Mouse (Mus musculus) embryo, embryonic 9.5 days (tissue): Measurements from ENCODE around the gene Srrm2.
A peak's percentile ranks its signal among the peaks of the same experiment; 100 is the strongest.
"Not testable (repeated sequence)": the region's sequence is repeated elsewhere in the genome, so short reads cannot be mapped to it uniquely, and the experiment has no call there.

Experiments
- DNase-seq: peaks from one replicate; pipeline ENCODE4 v3.0.0-alpha.2; 2017; ENCODE audit errors: extremely low spot score

Srrm2 gene

GRCm38 (mm10) chr17:23770493-23770892 lies 19.8 kb upstream of the Srrm2 start:
- DNase-seq = no peak

GRCm38 (mm10) chr17:23770896-23771283 lies 19.4 kb upstream of the Srrm2 start:
- DNase-seq = no peak

DNA sequence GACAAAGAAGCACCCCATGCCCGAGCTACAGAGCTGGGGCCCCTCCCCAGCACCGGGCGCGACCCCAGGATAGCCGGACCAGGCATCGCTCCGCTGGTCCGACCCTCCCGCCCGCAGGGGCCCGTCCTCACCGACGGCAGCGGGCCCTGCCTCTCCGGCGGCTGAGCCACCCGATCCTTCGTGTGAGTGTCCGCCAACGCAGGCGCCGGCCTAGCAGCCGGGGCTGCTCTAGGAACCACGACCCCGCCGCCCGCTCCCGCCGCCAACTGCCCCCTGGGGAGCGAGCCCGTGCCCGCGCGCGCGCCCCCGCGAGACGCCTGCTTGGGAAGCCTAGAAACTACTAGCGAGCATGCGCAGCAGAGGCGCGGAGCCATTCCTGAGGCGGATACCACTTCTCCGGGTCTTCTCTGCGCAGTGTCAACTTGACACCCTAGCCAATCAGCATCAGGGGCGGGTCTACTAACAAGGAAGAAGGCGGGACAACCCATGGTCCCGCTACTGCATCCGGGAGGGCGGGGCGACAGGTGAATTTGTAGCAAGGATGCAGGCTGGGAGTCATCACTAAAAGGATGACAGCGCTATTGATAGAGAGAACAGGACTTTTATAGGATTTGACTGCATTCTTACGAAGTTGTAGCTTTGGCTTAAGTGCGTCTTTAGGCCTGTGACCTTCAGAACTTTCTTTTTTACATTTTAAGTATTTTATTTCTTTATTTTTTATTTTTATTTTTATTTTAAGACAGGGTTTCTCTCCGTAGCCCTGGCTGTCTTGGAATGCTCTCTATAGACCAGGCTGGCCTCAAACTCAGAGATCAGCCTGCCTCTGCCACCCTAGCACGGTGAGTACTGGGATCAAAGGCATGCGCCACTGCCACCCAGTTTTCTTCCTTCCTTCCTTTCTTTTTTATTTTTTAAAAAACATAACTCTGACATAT lies 18.8 kb upstream of the Srrm2 start, which contains the start of gene Flywch1:
Gene Flywch1 (minus strand): TSS at position 319 of the 935 bp plus-strand sequence.
- peak; percentile 99 for DNase-seq

DNA sequence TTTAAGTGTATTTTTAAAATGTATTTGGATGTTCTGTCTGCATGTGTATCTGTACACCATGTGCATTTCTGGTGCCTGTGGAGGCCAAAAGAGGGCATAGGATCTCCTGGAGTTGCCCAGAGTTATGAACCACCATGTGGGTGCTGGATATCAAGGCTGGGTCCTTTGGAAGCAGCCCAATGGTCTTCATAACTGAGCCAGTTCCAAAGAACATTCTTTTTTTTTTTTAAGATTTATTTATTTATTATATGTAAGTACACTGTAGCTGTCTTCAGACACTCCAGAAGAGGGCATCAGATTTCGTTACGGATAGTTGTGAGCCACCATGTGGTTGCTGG lies 18.1 kb upstream of the Srrm2 start:
- DNase-seq = not testable (repeated sequence)

DNA sequence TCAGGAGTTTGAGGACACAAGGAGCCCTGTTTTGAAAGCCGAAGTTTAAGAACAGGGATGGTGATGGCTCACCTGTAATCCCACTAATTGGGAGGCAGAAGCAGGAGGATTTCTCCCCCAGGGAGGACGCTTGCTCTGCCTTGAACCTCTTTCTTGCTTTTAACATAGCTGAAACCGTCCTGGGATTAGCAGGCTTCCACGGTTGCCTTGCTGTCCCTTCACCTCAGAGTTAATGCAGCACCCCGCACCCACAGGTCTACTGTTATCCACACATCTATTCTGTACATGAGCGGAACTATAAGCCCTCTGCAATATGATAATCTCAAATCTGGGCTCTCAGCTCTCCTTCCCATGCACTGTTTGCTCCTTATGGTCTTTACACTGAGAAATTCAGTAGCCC lies 16.7 kb upstream of the Srrm2 start:
- no peak for DNase-seq

- DNase-seq = peak; percentile 79
Observed at GRCm38 (mm10) chr17:23774090-23774489, 16.2 kb upstream of the Srrm2 start.

- no peak for DNase-seq
Observed at GRCm38 (mm10) chr17:23776216-23776615, 14.1 kb upstream of the Srrm2 start.

DNA sequence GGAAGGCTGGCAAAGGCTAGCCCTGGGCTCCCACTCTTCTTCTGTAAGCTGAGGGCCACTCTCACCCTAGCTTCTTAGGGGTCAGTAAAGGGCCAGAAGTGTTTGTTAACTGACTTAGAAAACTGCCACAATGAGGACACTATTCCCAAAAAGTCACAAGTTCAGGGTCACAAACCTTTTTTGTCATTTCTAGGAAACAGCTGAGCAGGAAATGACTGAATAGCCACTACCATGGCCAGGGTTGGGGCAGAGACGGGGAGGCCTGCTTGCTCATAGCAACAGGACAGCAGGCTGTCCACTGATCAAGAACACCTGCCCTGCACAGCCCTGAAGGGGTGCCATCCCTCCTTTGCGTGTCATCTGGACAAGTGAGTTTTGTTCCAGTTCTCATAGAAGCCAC lies 13.2 kb upstream of the Srrm2 start:
- no peak for DNase-seq

DNA sequence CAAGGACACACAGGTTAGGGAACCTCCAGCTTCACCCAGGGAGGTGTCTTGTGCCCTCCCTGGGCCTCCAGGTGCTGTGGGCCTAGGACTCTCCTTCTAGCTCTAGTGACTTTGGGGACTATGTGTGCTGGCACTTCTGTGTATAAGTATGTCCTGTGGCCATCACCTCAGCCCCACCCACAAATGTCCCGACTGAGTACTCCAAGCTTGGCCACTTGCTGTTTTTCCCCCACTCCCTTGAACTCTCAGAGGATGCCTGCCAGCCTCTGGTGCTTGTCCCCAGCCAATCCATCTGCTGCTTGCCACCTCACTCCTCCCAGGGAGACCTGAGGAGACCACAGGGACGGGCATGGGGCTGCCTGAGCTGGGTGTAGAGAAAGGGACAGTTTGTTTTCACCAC lies 11.9 kb upstream of the Srrm2 start:
- DNase-seq = no peak

DNA sequence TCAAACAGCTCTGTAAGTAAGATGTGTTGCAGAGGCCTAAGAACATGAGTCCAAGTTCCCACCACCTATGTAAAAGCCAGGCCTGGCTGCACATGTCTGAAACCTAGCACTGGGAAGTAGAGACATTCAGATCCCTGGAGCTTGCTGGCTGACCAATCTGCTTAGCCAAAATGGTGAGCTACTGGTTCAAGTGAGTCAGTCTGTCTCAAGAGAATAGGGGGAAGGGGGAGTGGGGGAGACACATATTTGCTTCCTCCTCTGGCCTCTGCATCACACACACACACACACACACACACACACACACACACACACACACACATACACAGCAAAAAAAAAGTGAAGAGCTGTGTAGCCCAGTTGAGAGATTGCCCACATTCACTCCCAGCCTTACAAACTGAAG lies 7.0 kb upstream of the Srrm2 start:
- DNase-seq = no peak

GRCm38 (mm10) chr17:23785561-23786471 lies 4.5 kb upstream of the Srrm2 start, which contains the start of gene Flywch2:
Flywch2 (minus strand) TSS chr17:23786081.
- DNase-seq = peak; percentile 80

DNA sequence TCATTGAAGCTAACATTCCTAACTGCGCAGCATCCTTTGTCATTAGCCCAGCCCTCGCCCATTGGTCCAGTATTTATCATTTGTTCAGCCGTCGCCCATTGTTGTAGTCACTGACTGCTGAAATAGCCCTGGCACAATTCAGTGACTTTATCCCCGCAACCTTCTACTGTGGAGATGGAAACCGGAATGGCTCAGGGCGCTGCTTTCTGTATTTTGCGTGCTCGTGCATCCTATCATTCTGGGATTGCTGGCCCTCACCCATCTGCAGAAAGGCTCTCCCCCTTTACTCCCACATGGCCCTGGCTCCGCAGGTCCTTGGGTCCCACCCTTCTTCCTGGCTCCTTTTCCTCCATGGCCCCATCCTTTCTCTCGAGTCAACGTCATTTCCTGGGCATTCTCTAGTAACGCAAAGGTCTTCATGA lies 3.8 kb upstream of the Srrm2 start:
- peak; percentile 39 for DNase-seq

- DNase-seq = no peak
Observed at GRCm38 (mm10) chr17:23788973-23789372, 1.4 kb upstream of the Srrm2 start.

DNA sequence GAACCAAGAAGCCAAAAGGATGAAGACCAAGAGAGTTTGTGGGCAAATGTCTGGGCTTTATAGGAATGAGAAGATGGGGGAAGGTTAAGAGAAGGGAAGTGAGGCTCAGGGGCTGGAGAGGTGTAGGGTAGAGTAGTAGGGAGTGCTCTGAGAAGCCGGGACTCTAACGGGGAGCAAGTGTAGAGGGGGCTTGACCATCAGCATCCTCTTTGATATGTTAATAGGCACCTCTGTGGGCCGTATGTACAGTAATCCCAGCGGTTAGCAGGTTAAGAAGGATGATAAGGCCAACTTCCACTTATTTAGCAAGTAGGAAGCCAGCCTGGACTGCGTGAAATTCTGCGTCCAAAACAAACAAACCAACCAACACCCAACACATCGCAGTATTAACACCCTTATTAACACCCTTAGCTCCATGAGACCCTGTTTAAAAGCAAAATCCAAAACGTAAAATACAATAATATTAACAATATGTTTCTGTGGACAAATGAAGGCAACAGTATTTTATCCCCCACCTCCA lies 523 bp upstream of the Srrm2 start:
- no peak for DNase-seq

DNA sequence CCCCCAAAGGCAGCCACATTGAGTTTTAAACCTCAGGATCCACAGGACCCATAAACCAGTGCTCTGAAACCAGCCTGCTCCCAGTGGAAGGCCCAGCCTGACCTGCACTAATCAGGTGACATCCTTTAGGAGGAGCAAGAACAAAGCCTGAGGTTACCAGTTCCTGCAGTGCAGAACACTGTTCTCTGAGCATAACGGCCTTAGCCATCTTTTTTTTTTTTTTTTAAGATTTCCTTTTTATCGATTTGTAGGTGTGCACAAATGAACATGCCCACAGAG lies 686 bp downstream of the Srrm2 start:
- DNase-seq = no peak

DNA sequence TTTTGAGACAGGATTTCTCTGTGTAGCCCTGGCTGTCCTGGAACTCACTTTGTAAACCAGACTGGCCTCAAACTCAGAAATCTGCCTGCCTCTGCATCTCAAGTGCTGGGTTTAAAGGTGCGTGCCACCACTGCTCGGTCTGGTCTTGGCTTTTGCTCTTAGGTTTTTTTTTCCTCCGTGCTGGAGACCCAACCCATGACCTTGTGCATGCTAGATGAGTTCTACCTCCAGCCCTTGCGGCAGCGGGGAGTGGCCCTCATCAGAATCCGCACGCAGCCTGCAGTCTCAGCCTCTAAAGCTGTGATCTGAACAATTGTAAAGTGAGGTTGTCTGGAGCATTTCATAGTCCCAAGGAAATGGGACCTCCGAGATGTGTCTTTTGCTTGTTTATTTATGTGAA lies 5.0 kb downstream of the Srrm2 start:
- DNase-seq = no peak

DNA sequence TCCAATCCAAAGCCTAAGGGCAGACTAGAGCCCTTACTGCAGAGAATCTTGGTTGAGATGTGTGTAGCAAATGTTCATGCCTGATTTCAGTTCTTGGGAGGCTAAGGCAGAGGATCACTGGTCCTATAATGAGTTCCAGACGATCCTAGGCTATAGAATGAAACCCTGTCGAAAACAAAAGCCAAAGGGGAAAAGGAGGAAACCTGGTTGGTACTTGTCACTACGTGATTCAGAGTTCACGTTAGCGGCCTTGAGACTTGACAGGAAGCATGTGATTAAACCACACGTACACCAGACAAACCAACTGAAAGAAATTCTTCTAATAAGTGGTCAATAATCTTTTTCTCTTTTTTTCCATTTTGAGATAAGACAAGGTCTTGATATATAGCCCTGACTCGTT lies 7.0 kb downstream of the Srrm2 start:
- DNase-seq = no peak

- no peak for DNase-seq
Observed at GRCm38 (mm10) chr17:23801627-23802026, 11.3 kb downstream of the Srrm2 start.

DNA sequence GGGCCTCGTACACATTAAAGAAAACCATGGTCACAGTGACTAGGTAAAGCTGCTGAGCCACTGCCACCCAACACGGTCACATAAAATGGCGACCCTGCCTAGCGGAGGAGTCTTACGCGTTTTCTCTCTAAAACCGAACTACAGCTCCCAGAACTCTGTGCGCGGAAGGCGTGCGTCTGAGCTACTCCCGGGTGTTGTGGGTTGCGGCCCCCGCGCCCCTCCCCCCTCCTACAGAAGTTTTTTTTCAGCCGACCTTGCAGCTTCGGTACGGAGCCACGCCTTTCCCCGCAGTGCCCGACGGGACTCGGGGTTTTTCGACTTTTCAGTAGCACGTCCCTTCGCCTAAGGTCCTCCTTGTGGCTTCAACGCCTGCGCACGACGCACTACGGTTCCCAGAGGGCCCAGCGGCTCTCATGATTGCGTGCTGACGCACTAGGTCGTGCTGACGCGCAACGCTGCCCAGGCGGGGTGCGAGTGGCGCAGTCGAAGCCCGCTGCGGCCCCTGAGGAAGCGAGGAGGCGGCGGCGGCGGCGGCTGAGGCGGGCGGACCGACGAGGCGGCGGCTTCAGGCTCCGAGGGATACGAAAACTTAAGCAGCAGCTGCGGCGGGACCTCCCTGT lies 12.5 kb downstream of the Srrm2 start:
- DNase-seq = peak; percentile 96

GRCm38 (mm10) chr17:23803366-23804041 lies 13.2 kb downstream of the Srrm2 start:
- peak; percentile 89 for DNase-seq

GRCm38 (mm10) chr17:23804426-23805085 lies 14.2 kb downstream of the Srrm2 start:
- no peak for DNase-seq
